Mouse (Mus musculus) stomach, postnatal 0 days (tissue): ENCODE measurements around the gene Abcb9.

ENCODE experiments used
- CTCF ChIP-seq: IDR thresholded peaks from 2 replicates; pipeline ENCODE4 v1.5.1; 2016; ENCODE audit warnings: antibody characterized with exemption, low read depth, mild to moderate bottlenecking, moderate library complexity
- EP300 ChIP-seq: optimal IDR thresholded peaks from 2 replicates; pipeline ENCODE3; 2016; ENCODE audit warnings: antibody characterized with exemption

DNA sequence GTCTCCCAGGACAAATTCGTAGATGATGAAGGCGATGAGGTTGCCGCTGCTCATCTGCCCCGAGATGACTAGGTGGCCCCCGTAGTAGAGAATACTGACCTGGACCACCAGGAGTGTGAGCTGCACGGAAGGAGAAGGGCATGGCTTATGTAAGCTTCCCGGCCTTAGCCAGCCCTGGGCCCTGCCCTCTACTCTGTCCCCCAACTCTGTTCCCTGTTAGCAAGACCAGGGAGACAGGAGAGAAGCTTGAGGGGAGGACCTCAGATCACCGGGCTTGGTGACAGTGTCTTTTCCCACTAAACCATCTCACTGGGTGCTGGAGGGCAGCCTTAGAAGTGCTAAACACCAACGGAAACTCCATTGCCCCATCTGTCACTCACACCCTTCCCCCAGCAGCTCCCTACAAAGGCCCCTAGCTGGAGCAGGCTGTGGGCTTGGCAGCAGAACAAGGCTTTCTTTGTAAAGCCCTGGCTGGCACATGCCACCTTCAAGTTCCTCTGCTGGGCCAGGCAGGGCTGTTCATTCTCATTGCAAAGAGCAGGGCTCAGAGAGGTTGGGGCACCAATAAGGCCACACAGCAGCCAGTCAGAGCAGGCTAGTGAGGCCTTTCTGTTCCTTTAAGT is 16.7 kb downstream of the Abcb9 start:
- TF ChIP-seq EP300 (no peak), CTCF (no peak)
